Mouse (Mus musculus) limb, embryonic 11.5 days (tissue): Measurements from ENCODE around the gene Aars2. TPM values are rescaled to one million over a fixed set of nuclear protein-coding genes. Genes with fewer than 3 reads are reported as not detected.
A peak's percentile ranks its signal among the peaks of the same experiment; 100 is the strongest.

Experiments used
- ATAC-seq: fragments of 200-750 bp; cut with Nextera tagmentation; 2 replicates; pipeline ENCODE4 v1.8.0; 2017; ENCODE audit warnings: low read depth; ENCODE audit not compliant: insufficient number of reproducible peaks, low FRiP score, low TSS enrichment
- DNase-seq: peaks from one replicate; pipeline ENCODE4 v3.0.0-alpha.2; 2015; ENCODE audit warnings: low spot score
- H3K27ac ChIP-seq: fragments of 300-500 bp; sonication (generic); replicated peaks from 2 replicates; pipeline ENCODE4 v1.5.1; 2014; ENCODE audit warnings: low read depth, mild to moderate bottlenecking, low read length
- H3K27me3 ChIP-seq: fragments of 300-500 bp; sonication (generic); 2 replicates; pipeline ENCODE4 v1.6.1; 2014; ENCODE audit warnings: mild to moderate bottlenecking, low read length, mixed read lengths; ENCODE audit not compliant: control insufficient read depth, insufficient read depth
- H3K36me3 ChIP-seq: fragments of 300-500 bp; sonication (generic); 2 replicates; pipeline ENCODE4 v1.6.1; 2014; ENCODE audit warnings: mild to moderate bottlenecking, low read length, moderate library complexity, mixed read lengths; ENCODE audit not compliant: control insufficient read depth, insufficient read depth
- H3K4me1 ChIP-seq: fragments of 300-500 bp; sonication (generic); 2 replicates; pipeline ENCODE4 v1.6.1; 2014; ENCODE audit warnings: low read length, mixed read lengths; ENCODE audit not compliant: control insufficient read depth, insufficient read depth
- H3K4me2 ChIP-seq: fragments of 300-500 bp; sonication (generic); 2 replicates; pipeline ENCODE4 v1.6.1; 2014; ENCODE audit warnings: low read depth, mild to moderate bottlenecking, moderate library complexity; ENCODE audit not compliant: severe bottlenecking
- H3K4me3 ChIP-seq: fragments of 300-500 bp; sonication (generic); 2 replicates; pipeline ENCODE4 v1.5.1; 2014; ENCODE audit warnings: low read depth, low read length
- H3K9ac ChIP-seq: fragments of 300-500 bp; sonication (generic); 2 replicates; pipeline ENCODE4 v1.6.1; 2014; ENCODE audit warnings: mild to moderate bottlenecking, low read length
- H3K9me3 ChIP-seq: fragments of 300-500 bp; sonication (generic); 2 replicates; pipeline ENCODE4 v1.6.1; 2016; ENCODE audit warnings: low read length; ENCODE audit not compliant: control insufficient read depth
- WGBS: fragments of 180-500 bp; shearing (Covaris S2); extraction: QIAGEN DNeasy Blood & Tissue Kit; methylation state at CpG from one replicate; pipeline ENCODE4 v1.1.7; 2014; 5-methylcytosine and 5-hydroxymethylcytosine counted together
- polyA plus RNA-seq: library from polyadenylated mRNA; unstranded; fragments of >200 nt; fragmentation: Nextera tagmentation; extraction: Ambion mirVana; gene quantifications from 2 replicates; pipeline ENCODE4 v1.2.1, GENCODE M21; 2014

Gene Aars2
- polyA plus RNA-seq, 1 experiment from 2014 or later, result 21.0 TPM

DNA sequence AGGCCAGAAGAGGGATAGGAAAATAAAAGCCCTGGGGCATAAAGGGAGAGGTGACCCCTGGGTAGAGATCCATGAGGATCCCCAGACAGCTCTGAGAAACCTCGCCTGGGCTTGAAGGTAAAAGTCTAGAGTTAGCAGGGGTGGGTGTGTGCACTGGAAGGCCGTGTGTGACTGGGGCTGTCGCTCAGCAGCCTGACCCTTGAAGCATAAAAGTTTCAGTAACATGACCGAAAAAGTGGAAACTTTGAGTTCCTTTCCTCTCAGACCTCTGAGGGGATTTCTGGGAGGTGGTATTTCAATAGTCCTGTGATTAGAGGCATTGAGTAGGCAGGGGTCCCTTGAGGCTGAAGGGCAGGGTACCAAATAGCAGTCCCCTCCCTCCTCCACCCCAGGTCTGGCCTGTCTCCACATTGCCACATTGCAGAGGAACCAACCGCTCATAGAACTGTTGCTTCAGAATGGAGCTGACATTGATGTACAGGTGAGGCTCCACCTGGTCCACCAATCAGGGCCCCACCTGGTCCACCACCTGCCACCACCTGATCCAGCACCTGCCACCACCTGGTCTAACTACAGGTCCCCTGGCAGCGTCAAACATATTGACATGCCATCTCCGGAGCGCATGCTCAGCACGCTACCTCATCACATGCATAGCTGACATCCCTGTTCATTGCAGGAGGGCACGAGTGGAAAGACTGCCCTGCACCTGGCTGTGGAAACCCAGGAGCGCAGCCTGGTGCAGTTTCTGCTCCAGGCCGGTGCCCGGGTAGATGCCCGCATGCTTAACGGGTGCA, 53.3 kb downstream of the Aars2 start:
- 87% methylated on average over 15 of the region's 15 CpGs for WGBS
- ATAC-seq (no peak), DNase-seq (no peak)
- Histone ChIP-seq H3K4me2 (no peak overlapping the region), H3K27ac (no peak overlapping the region), H3K27me3 (peaks cover 9% of the 10 kb centered on the region; the same call in 1 of the 2 replicates), H3K4me3 (no peak overlapping the region), H3K36me3 (no peaks in the 10 kb centered on the region), H3K9me3 (no peaks in the 10 kb centered on the region), H3K4me1 (peaks cover 8% of the 10 kb centered on the region), H3K9ac (no peak overlapping the region)

DNA sequence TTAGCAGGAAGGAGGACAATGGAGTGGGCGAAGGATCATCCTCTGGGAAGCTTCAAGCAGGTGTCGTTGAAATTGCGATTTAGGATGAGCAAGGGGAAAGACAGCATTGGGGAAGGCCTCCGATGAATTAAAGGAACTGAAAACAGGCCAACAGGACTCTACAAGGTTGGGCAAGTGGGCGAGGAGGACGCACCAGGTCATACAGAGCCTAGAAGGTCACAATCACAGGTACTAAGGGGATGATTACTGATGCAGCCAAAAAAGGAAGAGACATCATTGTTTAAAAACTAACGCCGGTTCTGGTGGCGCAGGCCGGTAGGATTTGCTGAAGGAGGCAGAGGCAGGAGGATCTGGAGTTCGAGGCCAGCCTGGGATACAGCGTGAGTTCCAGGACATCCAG, 56.6 kb downstream of the Aars2 start:
- H3K4me2 ChIP-seq, result no peak overlapping the region
- peak overlapping the region; percentile 85; the same call in 1 of the 2 replicates for H3K4me3 ChIP-seq
- ATAC-seq (no peak), DNase-seq (no peak)
- 81% methylated on average over 12 of the region's 12 CpGs for WGBS
- H3K27me3 ChIP-seq, result no peaks in the 10 kb centered on the region
- H3K27ac ChIP-seq, result no peak overlapping the region
- peaks cover 16% of the 10 kb centered on the region for H3K4me1 ChIP-seq
- H3K36me3 ChIP-seq, result peaks cover 12% of the 10 kb centered on the region
- no peaks in the 10 kb centered on the region for H3K9me3 ChIP-seq
- H3K9ac ChIP-seq, result no peak overlapping the region

DNA sequence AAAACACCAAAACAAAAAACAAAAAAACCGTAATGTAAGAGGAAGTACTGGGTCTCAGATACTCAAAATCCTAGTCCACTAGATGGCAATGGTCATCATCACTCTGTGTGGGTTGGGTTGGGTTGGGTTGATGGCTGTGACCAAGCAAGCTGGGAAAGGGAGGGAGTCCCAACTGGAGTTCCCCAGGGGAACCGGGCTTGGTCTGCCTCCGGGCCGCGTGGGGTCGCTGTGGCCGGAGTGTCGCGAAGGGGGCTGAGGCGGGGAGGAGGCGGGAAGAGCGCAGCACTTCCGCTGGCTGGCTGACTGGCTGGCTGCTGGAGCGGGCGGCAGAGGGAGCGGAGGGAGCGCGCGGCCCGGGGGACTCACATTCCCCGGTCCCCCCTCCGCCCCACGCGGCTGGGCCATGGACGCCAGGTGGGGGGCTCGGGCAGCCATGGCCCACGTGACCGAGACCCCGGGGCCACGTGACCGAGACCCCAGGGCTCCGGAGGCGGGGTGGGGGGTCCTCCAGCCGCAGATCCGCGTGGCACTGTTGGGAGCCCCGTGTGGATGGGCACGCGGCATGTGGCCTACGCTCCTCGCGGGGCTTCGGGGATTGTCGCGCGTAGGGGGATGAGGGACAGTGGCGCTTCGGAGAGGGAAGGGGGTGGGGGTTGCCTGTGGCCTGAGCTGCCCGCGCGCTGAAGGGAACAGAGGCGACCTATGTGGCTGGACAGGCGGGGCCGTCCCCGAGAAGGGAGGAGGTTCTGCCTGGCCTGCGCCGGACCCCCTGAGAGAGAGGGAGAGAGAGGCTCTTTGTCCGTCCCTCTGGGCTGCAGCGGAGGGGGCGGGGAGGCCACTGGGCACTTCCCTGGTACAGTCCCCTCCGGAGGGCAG, 57.3 kb downstream of the Aars2 start, which contains the start of gene Slc35b2:
Slc35b2 (plus strand) TSS at position 220 of the 876 bp plus-strand sequence.
- Histone ChIP-seq H3K27me3 (no peaks in the 10 kb centered on the region), H3K4me3 (peak within 1 kb of the TSS; percentile 85), H3K36me3 (peaks cover 17% of the 10 kb centered on the region), H3K4me1 (peaks cover 16% of the 10 kb centered on the region), H3K9me3 (no peaks in the 10 kb centered on the region), H3K4me2 (peak within 1 kb of the TSS; percentile 93), H3K9ac (peak within 1 kb of the TSS; percentile 82), H3K27ac (peak within 1 kb of the TSS; percentile 68; the same call in 1 of the 2 replicates)
- ATAC-seq (peak; percentile 78), DNase-seq (peak; percentile 95)
- WGBS, result under 1% methylated on average over 58 of the region's 61 CpGs

DNA sequence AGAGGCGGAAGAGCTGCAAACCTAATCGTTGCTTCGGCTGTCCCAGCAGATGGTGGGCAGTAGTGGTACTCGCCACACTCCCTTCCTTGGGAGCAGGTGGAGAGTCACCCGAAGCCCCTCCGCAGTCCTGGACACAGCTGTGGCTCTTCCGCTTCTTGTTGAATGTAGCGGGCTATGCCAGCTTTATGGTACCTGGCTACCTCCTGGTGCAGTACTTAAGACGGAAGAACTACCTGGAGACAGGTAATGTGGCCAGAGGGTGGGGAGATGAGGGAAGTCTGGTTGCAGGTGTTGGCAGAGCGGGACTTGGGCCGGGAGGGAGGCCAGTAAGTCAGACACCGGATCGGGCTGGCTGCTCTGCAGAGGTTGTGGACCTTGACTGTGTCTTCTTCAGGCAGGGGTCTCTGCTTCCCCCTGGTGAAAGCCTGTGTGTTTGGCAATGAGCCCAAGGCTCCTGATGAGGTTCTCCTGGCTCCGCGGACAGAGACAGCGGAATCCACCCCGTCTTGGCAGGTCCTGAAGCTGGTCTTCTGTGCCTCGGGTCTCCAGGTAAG, 58.0 kb downstream of the Aars2 start:
- Histone ChIP-seq H3K4me1 (peaks cover 12% of the 10 kb centered on the region), H3K9ac (peak overlapping the region; percentile 82)
- 13% methylated on average over 18 of the region's 18 CpGs for WGBS

DNA sequence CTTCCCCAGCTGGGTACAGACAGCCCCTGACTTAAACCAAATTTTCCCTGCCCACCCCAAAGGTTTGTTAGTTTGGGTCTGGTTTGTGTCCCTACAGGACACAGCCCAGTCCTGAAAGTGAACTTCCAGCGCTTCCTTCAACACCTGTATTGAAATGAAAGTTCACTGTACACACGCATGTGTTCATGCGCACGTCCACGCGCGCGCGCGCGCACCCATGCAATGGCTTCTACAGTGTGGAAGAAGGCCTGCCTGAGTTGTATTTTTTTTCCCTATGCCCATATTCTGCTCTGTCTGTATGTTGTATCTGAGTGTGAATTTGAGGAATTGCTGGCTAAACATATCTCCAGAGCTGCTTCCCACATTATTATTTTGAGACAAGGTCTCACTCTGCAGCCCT, 58.5 kb downstream of the Aars2 start:
- Histone ChIP-seq H3K4me1 (peaks cover 12% of the 10 kb centered on the region), H3K9me3 (no peaks in the 10 kb centered on the region), H3K9ac (peak overlapping the region; percentile 82), H3K4me2 (peak overlapping the region; percentile 93), H3K4me3 (peak overlapping the region; percentile 85), H3K27ac (peak overlapping the region; percentile 68; the same call in 1 of the 2 replicates), H3K27me3 (no peaks in the 10 kb centered on the region), H3K36me3 (peaks cover 29% of the 10 kb centered on the region)
- WGBS, result 95% methylated on average over 11 of the region's 11 CpGs
- ATAC-seq, result no peak
- DNase-seq, result no peak

More for the DNA sequence above, 58.0 kb downstream of the Aars2 start:
- H3K27me3 ChIP-seq, result no peaks in the 10 kb centered on the region
- DNase-seq (no peak), ATAC-seq (no peak)
- H3K4me3 ChIP-seq, result peak overlapping the region; percentile 85
- H3K36me3 ChIP-seq, result peaks cover 24% of the 10 kb centered on the region
- no peaks in the 10 kb centered on the region for H3K9me3 ChIP-seq
- H3K4me2 ChIP-seq, result peak overlapping the region; percentile 93
- H3K27ac ChIP-seq, result peak overlapping the region; percentile 68; the same call in 1 of the 2 replicates

DNA sequence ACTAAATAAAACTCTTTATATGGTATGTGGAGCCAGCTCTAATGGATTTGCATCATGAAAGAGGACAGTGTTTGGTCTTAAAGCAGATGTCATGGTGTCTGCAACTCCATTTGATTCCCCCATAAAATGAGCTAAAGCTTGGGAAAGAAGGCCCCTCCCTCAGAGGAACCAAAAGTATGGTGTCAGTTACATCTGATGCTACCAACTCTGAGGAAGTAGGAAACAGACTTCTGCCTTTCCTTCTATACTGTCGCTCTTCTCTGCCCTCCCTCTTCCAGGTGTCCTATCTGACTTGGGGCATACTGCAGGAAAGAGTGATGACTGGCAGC, 59.4 kb downstream of the Aars2 start:
- DNase-seq, result no peak
- H3K27ac ChIP-seq, result no peak overlapping the region
- peaks cover 38% of the 10 kb centered on the region for H3K36me3 ChIP-seq
- WGBS, result 79% methylated on average over 1 of the region's 1 CpGs
- peaks cover 16% of the 10 kb centered on the region for H3K4me1 ChIP-seq
- no peak overlapping the region for H3K4me3 ChIP-seq
- no peaks in the 10 kb centered on the region for H3K9me3 ChIP-seq
- H3K4me2 ChIP-seq, result no peak overlapping the region
- no peak overlapping the region for H3K9ac ChIP-seq
- no peak for ATAC-seq
- H3K27me3 ChIP-seq, result no peaks in the 10 kb centered on the region

DNA sequence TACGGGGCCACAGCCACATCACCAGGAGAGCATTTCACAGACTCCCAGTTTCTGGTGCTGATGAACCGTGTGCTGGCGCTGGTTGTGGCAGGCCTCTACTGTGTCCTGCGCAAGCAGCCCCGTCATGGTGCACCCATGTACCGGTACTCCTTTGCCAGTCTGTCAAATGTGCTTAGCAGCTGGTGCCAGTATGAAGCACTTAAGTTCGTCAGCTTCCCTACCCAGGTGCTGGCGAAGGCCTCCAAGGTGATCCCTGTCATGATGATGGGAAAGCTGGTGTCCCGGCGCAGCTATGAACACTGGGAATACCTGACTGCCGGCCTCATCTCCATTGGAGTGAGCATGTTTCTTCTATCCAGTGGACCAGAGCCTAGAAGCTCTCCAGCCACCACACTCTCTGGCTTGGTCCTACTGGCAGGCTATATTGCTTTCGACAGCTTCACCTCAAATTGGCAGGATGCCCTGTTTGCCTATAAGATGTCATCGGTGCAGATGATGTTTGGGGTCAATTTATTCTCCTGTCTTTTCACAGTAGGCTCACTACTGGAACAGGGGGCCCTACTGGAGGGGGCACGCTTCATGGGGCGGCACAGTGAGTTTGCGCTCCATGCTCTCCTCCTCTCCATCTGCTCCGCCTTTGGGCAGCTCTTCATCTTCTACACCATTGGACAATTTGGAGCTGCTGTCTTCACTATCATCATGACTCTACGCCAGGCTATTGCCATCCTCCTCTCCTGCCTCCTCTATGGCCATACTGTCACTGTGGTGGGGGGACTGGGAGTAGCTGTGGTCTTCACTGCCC, 59.9 kb downstream of the Aars2 start:
- 77% methylated on average over 18 of the region's 18 CpGs for WGBS
- no peak overlapping the region; the same call in 1 of the 2 replicates for H3K27ac ChIP-seq
- no peak overlapping the region for H3K9ac ChIP-seq

More for the DNA sequence above, 59.9 kb downstream of the Aars2 start:
- H3K36me3 ChIP-seq, result peaks cover 44% of the 10 kb centered on the region
- peaks cover 17% of the 10 kb centered on the region for H3K4me1 ChIP-seq
- no peaks in the 10 kb centered on the region for H3K27me3 ChIP-seq
- no peak overlapping the region for H3K4me2 ChIP-seq
- H3K4me3 ChIP-seq, result 0 out of 2 replicates have a peak overlapping the region, but pooled peaks have one; percentile 5
- ATAC-seq (no peak), DNase-seq (no peak)
- H3K9me3 ChIP-seq, result no peaks in the 10 kb centered on the region
